ENCODE assay signal across 24 mouse cellular contexts in the genomic region with DNA sequence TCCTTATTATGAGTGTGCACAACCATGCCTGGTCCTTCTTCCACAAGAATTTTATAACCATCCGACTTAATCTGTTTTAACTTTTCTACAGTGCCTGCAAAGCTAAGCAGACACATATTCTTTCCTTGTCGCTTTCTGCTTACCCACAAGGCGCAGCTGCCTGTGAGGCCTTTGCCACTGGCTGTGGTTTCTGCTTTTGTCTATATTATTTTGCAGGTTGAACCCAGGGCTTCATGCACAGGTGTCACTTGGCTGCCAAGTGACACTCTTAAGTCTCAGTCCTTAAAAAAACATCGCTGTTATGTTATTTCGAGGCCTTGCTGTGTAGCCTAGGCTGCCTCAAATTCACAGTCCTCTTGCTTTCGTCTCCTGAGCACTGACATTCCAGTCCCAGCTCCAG. TPM values are rescaled to one million over a fixed set of nuclear protein-coding genes. Genes with fewer than 3 reads are reported as not detected.
A peak's percentile ranks its signal among the peaks of the same experiment; 100 is the strongest.
DNase-seq lines count a peak whose midpoint lies in the region; ATAC-seq and TF ChIP-seq lines count a peak whose summit lies in the region.
"Had no signal": no experiment of that assay in that cellular context is flagged by ENCODE, and none has a peak within 500 bp of the region (broad histone marks: within the 10 kb centered on the region; RNA-seq: fewer than 3 reads in every experiment).

No protein-coding gene starts in this region.

- ATAC-seq in intestine, embryonic 14.5 days (replicated peaks; ENCODE audit: low FRiP score, low TSS enrichment, low read depth) = no peak
- no peak for ATAC-seq in intestine, postnatal 0 days
- ATAC-seq in embryonic facial prominence, embryonic 14.5 days (ENCODE audit: low read depth) = no peak
- ATAC-seq in stomach, embryonic 16.5 days (ENCODE audit: insufficient read depth, low FRiP score) = no peak
- no peak for ATAC-seq in liver, postnatal 0 days
- ATAC-seq: forebrain, embryonic 16.5 days; hindbrain, embryonic 16.5 days; liver, embryonic 12.5 days had no signal

- H3K4me1 ChIP-seq in intestine, embryonic 14.5 days (replicated peaks; ENCODE audit: control insufficient read depth, insufficient read depth, low read length) = peaks cover 46% of the 10 kb centered on the region
- no peaks in the 10 kb centered on the region for H3K4me1 ChIP-seq in intestine, postnatal 0 days (replicated peaks; ENCODE audit: control insufficient read depth, insufficient read depth, low read length)
- H3K4me1 ChIP-seq in embryonic facial prominence, embryonic 14.5 days (ENCODE audit: control insufficient read depth, insufficient read depth, low read length) = no peaks in the 10 kb centered on the region
- H3K4me1 ChIP-seq in stomach, embryonic 16.5 days (ENCODE audit: control insufficient read depth, insufficient read depth, low read length) = peaks cover 25% of the 10 kb centered on the region
- no peaks in the 10 kb centered on the region for H3K4me1 ChIP-seq in liver, postnatal 0 days (ENCODE audit: insufficient read depth)

- DNase-seq in intestine, embryonic 14.5 days (ENCODE audit: low spot score) = no peak
- DNase-seq in embryonic facial prominence, embryonic 14.5 days (ENCODE audit: low spot score) = no peak
- peak; percentile 69 for DNase-seq in thymus, postnatal 25 days
- DNase-seq in frontal cortex, postnatal 36 days (ENCODE audit: low spot score in 2 of 2) = no peak
- DNase-seq in liver, postnatal 0 days = no peak
- DNase-seq in lung, postnatal 25 days (ENCODE audit: low spot score) = no peak
- DNase-seq: adrenal gland, adult 2 months; cerebellum, adult 8-10 months; heart, adult 2 months; kidney, adult 8-10 months; kidney, postnatal 14 days; left cerebral cortex, postnatal 4 days; lung, embryonic 14.5 days; lung, postnatal 4 days; retina, postnatal 1 day; right cerebral cortex, postnatal 4 days had no signal

- no peaks in the 10 kb centered on the region for H3K36me3 ChIP-seq in intestine, embryonic 14.5 days (ENCODE audit: control insufficient read depth, insufficient read depth, low read length)
- no peaks in the 10 kb centered on the region for H3K36me3 ChIP-seq in intestine, postnatal 0 days (ENCODE audit: control insufficient read depth, insufficient read depth)
- no peaks in the 10 kb centered on the region for H3K36me3 ChIP-seq in embryonic facial prominence, embryonic 14.5 days (ENCODE audit: control insufficient read depth, insufficient read depth, low read length)
- no peaks in the 10 kb centered on the region for H3K36me3 ChIP-seq in stomach, embryonic 16.5 days (ENCODE audit: control insufficient read depth, insufficient read depth, low read length)
- H3K36me3 ChIP-seq in liver, postnatal 0 days (replicated peaks; ENCODE audit: insufficient read depth, low read length) = no peaks in the 10 kb centered on the region
- H3K36me3 ChIP-seq: liver, embryonic 12.5 days had no signal

- no peak for TF ChIP-seq EP300 in liver, postnatal 0 days (IDR thresholded peaks at IDR 0.05; ENCODE audit: low read depth)

- H3K4me3 ChIP-seq in intestine, embryonic 14.5 days (ENCODE audit: low read depth, low read length) = no peak overlapping the region
- no peak overlapping the region for H3K4me3 ChIP-seq in intestine, postnatal 0 days (ENCODE audit: low read depth, low read length)
- no peak overlapping the region for H3K4me3 ChIP-seq in embryonic facial prominence, embryonic 14.5 days (ENCODE audit: low read depth, low read length)
- H3K4me3 ChIP-seq in stomach, embryonic 16.5 days (replicated peaks; ENCODE audit: low read length) = no peak overlapping the region
- H3K4me3 ChIP-seq in liver, postnatal 0 days (ENCODE audit: low read depth, low read length) = no peak overlapping the region
- H3K4me3 ChIP-seq: heart, adult 2 months; left cerebral cortex, adult 2 months; liver, embryonic 12.5 days had no signal

- no peaks in the 10 kb centered on the region for H3K27me3 ChIP-seq in intestine, embryonic 14.5 days (replicated peaks; ENCODE audit: control insufficient read depth, insufficient read depth, low read length)
- H3K27me3 ChIP-seq in intestine, postnatal 0 days (replicated peaks; ENCODE audit: control insufficient read depth, insufficient read depth, low read length) = no peaks in the 10 kb centered on the region
- no peaks in the 10 kb centered on the region for H3K27me3 ChIP-seq in embryonic facial prominence, embryonic 14.5 days (replicated peaks; ENCODE audit: control insufficient read depth, insufficient read depth, low read length)
- no peaks in the 10 kb centered on the region for H3K27me3 ChIP-seq in stomach, embryonic 16.5 days (ENCODE audit: control insufficient read depth, insufficient read depth, low read length)
- no peaks in the 10 kb centered on the region for H3K27me3 ChIP-seq in liver, postnatal 0 days (ENCODE audit: insufficient read depth, low read length)

- no peak overlapping the region for H3K4me2 ChIP-seq in intestine, embryonic 14.5 days (ENCODE audit: low read length)
- H3K4me2 ChIP-seq in intestine, postnatal 0 days (replicated peaks; ENCODE audit: low read depth) = no peak overlapping the region
- no peak overlapping the region for H3K4me2 ChIP-seq in embryonic facial prominence, embryonic 14.5 days (ENCODE audit: low read depth, low read length)
- no peak overlapping the region for H3K4me2 ChIP-seq in stomach, embryonic 16.5 days (ENCODE audit: low read depth, low read length)
- no peak overlapping the region for H3K4me2 ChIP-seq in liver, postnatal 0 days (ENCODE audit: low read depth, low read length)
- H3K4me2 ChIP-seq: liver, embryonic 12.5 days; lung, embryonic 14.5 days had no signal

- H3K9ac ChIP-seq in intestine, embryonic 14.5 days (ENCODE audit: low read length) = no peak overlapping the region
- H3K9ac ChIP-seq in intestine, postnatal 0 days (ENCODE audit: low read depth, low read length) = no peak overlapping the region
- no peak overlapping the region for H3K9ac ChIP-seq in embryonic facial prominence, embryonic 14.5 days (ENCODE audit: low read depth, low read length)
- no peak overlapping the region for H3K9ac ChIP-seq in stomach, embryonic 16.5 days (ENCODE audit: low read length)
- H3K9ac ChIP-seq in liver, postnatal 0 days (replicated peaks) = no peak overlapping the region
- H3K9ac ChIP-seq: liver, embryonic 12.5 days; lung, embryonic 14.5 days had no signal

- no peaks in the 10 kb centered on the region for H3K9me3 ChIP-seq in intestine, embryonic 14.5 days (ENCODE audit: control insufficient read depth, low read length)
- H3K9me3 ChIP-seq in intestine, postnatal 0 days (ENCODE audit: control insufficient read depth) = no peaks in the 10 kb centered on the region
- no peaks in the 10 kb centered on the region for H3K9me3 ChIP-seq in embryonic facial prominence, embryonic 14.5 days (ENCODE audit: control insufficient read depth, low read length)
- no peaks in the 10 kb centered on the region for H3K9me3 ChIP-seq in stomach, embryonic 16.5 days (replicated peaks; ENCODE audit: control insufficient read depth, low read length)
- H3K9me3 ChIP-seq in liver, postnatal 0 days (ENCODE audit: low read length) = no peaks in the 10 kb centered on the region
- H3K9me3 ChIP-seq: liver, embryonic 12.5 days had no signal

- WGBS in intestine, embryonic 14.5 days = 80% methylated on average over 6 of the region's 6 CpGs
- 89% methylated on average over 6 of the region's 6 CpGs for WGBS in intestine, postnatal 0 days
- WGBS in embryonic facial prominence, embryonic 14.5 days = 78% methylated on average over 6 of the region's 6 CpGs
- WGBS in stomach, embryonic 16.5 days = 77% methylated on average over 6 of the region's 6 CpGs
- WGBS in liver, postnatal 0 days (ENCODE audit: insufficient replicate concordance) = 82% methylated on average over 6 of the region's 6 CpGs

- H3K27ac ChIP-seq in intestine, embryonic 14.5 days (ENCODE audit: low read depth) = peak overlapping the region; percentile 62
- H3K27ac ChIP-seq in intestine, postnatal 0 days (ENCODE audit: low read depth, low read length) = no peak overlapping the region
- H3K27ac ChIP-seq in embryonic facial prominence, embryonic 14.5 days (replicated peaks; ENCODE audit: low read depth, low read length) = peak overlapping the region; percentile 80
- H3K27ac ChIP-seq in stomach, embryonic 16.5 days (ENCODE audit: low read length) = peak overlapping the region; percentile 87
- no peak overlapping the region for H3K27ac ChIP-seq in liver, postnatal 0 days (ENCODE audit: low read depth)
- H3K27ac ChIP-seq: heart, adult 2 months; left cerebral cortex, adult 2 months; liver, embryonic 12.5 days had no signal

- no peak for TF ChIP-seq CTCF in intestine, postnatal 0 days (IDR thresholded peaks at IDR 0.05; ENCODE audit: low read depth)
- no peak for TF ChIP-seq CTCF in liver, postnatal 0 days (IDR thresholded peaks at IDR 0.05; ENCODE audit: low read depth)

RNA-seq across cellular contexts. Expression of gene Krtap5-4, which starts 19.3 kb away (rescaled TPM):
- not detected in 2 replicates for polyA plus RNA-seq in intestine, embryonic 14.5 days (2014; fragmentation: Nextera tagmentation; extraction: Ambion mirVana)
- not detected in 2 replicates for polyA plus RNA-seq in intestine, postnatal 0 days (2015; fragmentation: Nextera tagmentation; extraction: Ambion mirVana)
- polyA plus RNA-seq in embryonic facial prominence, embryonic 14.5 days (2014; fragmentation: Nextera tagmentation; extraction: Ambion mirVana) = not detected in 2 replicates
- polyA plus RNA-seq in stomach, embryonic 16.5 days (2015; fragmentation: Nextera tagmentation; extraction: Ambion mirVana) = not detected in 2 replicates
- not detected in 2 replicates for polyA plus RNA-seq in liver, postnatal 0 days (2015; fragmentation: Nextera tagmentation; extraction: Ambion mirVana)
- polyA plus RNA-seq: adrenal gland, adult 2 months; forebrain, embryonic 16.5 days; heart, adult 2 months; hindbrain, embryonic 16.5 days; liver, embryonic 12.5 days; lung, embryonic 14.5 days; midbrain, postnatal 0 days had no signal

RNA-seq across cellular contexts. Expression of gene Krtap5-1, which starts 25.7 kb away (rescaled TPM):
- 0.42 TPM in 1 of 2 replicates, not detected in the other for polyA plus RNA-seq in intestine, embryonic 14.5 days (2014; fragmentation: Nextera tagmentation; extraction: Ambion mirVana)
- not detected in 2 replicates for polyA plus RNA-seq in intestine, postnatal 0 days (2015; fragmentation: Nextera tagmentation; extraction: Ambion mirVana)
- not detected in 2 replicates for polyA plus RNA-seq in embryonic facial prominence, embryonic 14.5 days (2014; fragmentation: Nextera tagmentation; extraction: Ambion mirVana)
- not detected in 2 replicates for polyA plus RNA-seq in stomach, embryonic 16.5 days (2015; fragmentation: Nextera tagmentation; extraction: Ambion mirVana)
- not detected in 2 replicates for polyA plus RNA-seq in liver, postnatal 0 days (2015; fragmentation: Nextera tagmentation; extraction: Ambion mirVana)
- polyA plus RNA-seq: adrenal gland, adult 2 months; C2C12; forebrain, embryonic 16.5 days; heart, adult 2 months; hindbrain, embryonic 16.5 days; liver, embryonic 12.5 days; lung, embryonic 14.5 days; midbrain, postnatal 0 days had no signal

RNA-seq across cellular contexts. Expression of gene Gm4559, which starts 48.5 kb away (rescaled TPM):
- polyA plus RNA-seq in intestine, embryonic 14.5 days (2014; fragmentation: Nextera tagmentation; extraction: Ambion mirVana) = not detected in 2 replicates
- polyA plus RNA-seq in intestine, postnatal 0 days (2015; fragmentation: Nextera tagmentation; extraction: Ambion mirVana) = not detected in 2 replicates
- polyA plus RNA-seq in embryonic facial prominence, embryonic 14.5 days (2014; fragmentation: Nextera tagmentation; extraction: Ambion mirVana) = not detected in 2 replicates
- not detected in 2 replicates for polyA plus RNA-seq in stomach, embryonic 16.5 days (2015; fragmentation: Nextera tagmentation; extraction: Ambion mirVana)
- polyA plus RNA-seq in liver, postnatal 0 days (2015; fragmentation: Nextera tagmentation; extraction: Ambion mirVana) = not detected in 2 replicates
- polyA plus RNA-seq: adrenal gland, adult 2 months; C2C12; forebrain, embryonic 16.5 days; heart, adult 2 months; hindbrain, embryonic 16.5 days; liver, embryonic 12.5 days; lung, embryonic 14.5 days; midbrain, postnatal 0 days had no signal

RNA-seq across cellular contexts. Expression of gene Ifitm10, which starts 50.9 kb away (rescaled TPM):
- 1.7 and 2.1 TPM in 2 replicates for polyA plus RNA-seq in intestine, embryonic 14.5 days (2014; fragmentation: Nextera tagmentation; extraction: Ambion mirVana)
- 1.5 and 1.6 TPM in 2 replicates for polyA plus RNA-seq in intestine, postnatal 0 days (2015; fragmentation: Nextera tagmentation; extraction: Ambion mirVana)
- 3.0 and 3.3 TPM in 2 replicates for polyA plus RNA-seq in embryonic facial prominence, embryonic 14.5 days (2014; fragmentation: Nextera tagmentation; extraction: Ambion mirVana)
- polyA plus RNA-seq in stomach, embryonic 16.5 days (2015; fragmentation: Nextera tagmentation; extraction: Ambion mirVana) = 3.7 and 5.2 TPM in 2 replicates
- polyA plus RNA-seq in liver, postnatal 0 days (2015; fragmentation: Nextera tagmentation; extraction: Ambion mirVana) = 2.1 and 2.2 TPM in 2 replicates

RNA-seq across cellular contexts. Expression of gene Gm49369, which starts 59.8 kb away (rescaled TPM):
- 0.54 TPM in 1 of 2 replicates, not detected in the other for polyA plus RNA-seq in intestine, embryonic 14.5 days (2014; fragmentation: Nextera tagmentation; extraction: Ambion mirVana)
- not detected in 2 replicates for polyA plus RNA-seq in intestine, postnatal 0 days (2015; fragmentation: Nextera tagmentation; extraction: Ambion mirVana)
- 0.46 TPM in 1 of 2 replicates, not detected in the other for polyA plus RNA-seq in embryonic facial prominence, embryonic 14.5 days (2014; fragmentation: Nextera tagmentation; extraction: Ambion mirVana)
- 0.96 TPM in 1 of 2 replicates, not detected in the other for polyA plus RNA-seq in stomach, embryonic 16.5 days (2015; fragmentation: Nextera tagmentation; extraction: Ambion mirVana)
- polyA plus RNA-seq in liver, postnatal 0 days (2015; fragmentation: Nextera tagmentation; extraction: Ambion mirVana) = not detected in 2 replicates
- polyA plus RNA-seq: adrenal gland, adult 2 months; C2C12; forebrain, embryonic 16.5 days; heart, adult 2 months; liver, embryonic 12.5 days; lung, embryonic 14.5 days; midbrain, postnatal 0 days had no signal

Comparison
In these comparisons a context has a peak if more than half of its experiments do, and no peak if none do; other contexts are left out.
1. H3K27ac ChIP-seq: peak in intestine, embryonic 14.5 days (single experiment), embryonic facial prominence, embryonic 14.5 days (single experiment) and stomach, embryonic 16.5 days (single experiment); none in intestine, postnatal 0 days (single experiment) and liver, postnatal 0 days (single experiment).